Mouse (Mus musculus): ENCODE results near the gene Oas2. TPM values are rescaled to one million over a fixed set of nuclear protein-coding genes. Genes with fewer than 3 reads are reported as not detected.

Oas2 gene
- total RNA-seq, 2 experiments from 2014 or later, result 0.18 to 0.37 TPM

GRCm38 (mm10) chr5:120698181-120698580 is 51.5 kb downstream of the Oas2 start:
- intact Hi-C loops (cut with DNase I), result no loop called here
- DNase-seq, result no peak

GRCm38 (mm10) chr5:120696865-120697264 is 52.8 kb downstream of the Oas2 start:
- intact Hi-C loops (cut with DNase I), result no loop called here
- no peak for DNase-seq

- no peak for DNase-seq
- intact Hi-C loops (cut with DNase I), result no loop called here
Observed at GRCm38 (mm10) chr5:120696057-120696743, 53.5 kb downstream of the Oas2 start.

- no peak for DNase-seq
- intact Hi-C loops (cut with DNase I), result no loop called here
Observed at GRCm38 (mm10) chr5:120694695-120695074, 55.0 kb downstream of the Oas2 start.

- intact Hi-C loops (cut with DNase I), result no loop called here
- DNase-seq, result no peak
Observed at GRCm38 (mm10) chr5:120693931-120694694, 55.5 kb downstream of the Oas2 start.

GRCm38 (mm10) chr5:120692034-120692433 is 57.6 kb downstream of the Oas2 start:
- no peak for DNase-seq
- intact Hi-C loops (cut with DNase I), result no loop called here

GRCm38 (mm10) chr5:120690417-120690816 is 59.2 kb downstream of the Oas2 start:
- no peak for DNase-seq
- intact Hi-C loops (cut with DNase I), result no loop called here

GRCm38 (mm10) chr5:120688434-120688833 is 61.2 kb downstream of the Oas2 start:
- intact Hi-C loops (cut with DNase I), result no loop called here
- DNase-seq, result no peak

GRCm38 (mm10) chr5:120687897-120688296 is 61.8 kb downstream of the Oas2 start:
- DNase-seq, result no peak
- intact Hi-C loops (cut with DNase I), result no loop called here

- intact Hi-C loops (cut with DNase I), result no loop called here
Observed at GRCm38 (mm10) chr5:120687484-120687851, 62.2 kb downstream of the Oas2 start.

GRCm38 (mm10) chr5:120686749-120687483 is 62.7 kb downstream of the Oas2 start:
- DNase-seq, result no peak
- intact Hi-C loops (cut with DNase I), result no loop called here

More at GRCm38 (mm10) chr5:120687484-120687851, 62.2 kb downstream of the Oas2 start:
- DNase-seq, result no peak

- DNase-seq, result no peak
- intact Hi-C loops (cut with DNase I), result no loop called here
Observed at GRCm38 (mm10) chr5:120685678-120686077, 64.0 kb downstream of the Oas2 start.

GRCm38 (mm10) chr5:120682982-120683771 is 66.5 kb downstream of the Oas2 start:
- DNase-seq, result no peak
- intact Hi-C loops (cut with DNase I), result no loop called here

- DNase-seq, result no peak
- intact Hi-C loops (cut with DNase I), result no loop called here
Observed at GRCm38 (mm10) chr5:120680918-120681317, 68.7 kb downstream of the Oas2 start.

Other genes starting within 250 kb of the Oas2 start
- gene Plbd2, start 246.2 kb downstream of the Oas2 start, total RNA-seq (2021), result 10 to 100 TPM; 28.0 to 41.3 TPM
- 1 to 10 TPM; 7.9 to 9.7 TPM for gene Slc8b1, start 238.7 kb downstream of the Oas2 start, total RNA-seq (2021)
- gene Tpcn1, start 161.2 kb downstream of the Oas2 start, total RNA-seq (2021), result 10 to 100 TPM; 35.2 to 44.6 TPM
- under 1 TPM in 1 of 2 experiments, not detected in 1; 0.15 TPM for gene Iqcd, start 160.8 kb downstream of the Oas2 start, total RNA-seq (2021)
- 1 to 10 TPM; 5.6 to 6.8 TPM for gene Rita1, start 137.3 kb downstream of the Oas2 start, total RNA-seq (2021)
- gene Ddx54, start 137.1 kb downstream of the Oas2 start, total RNA-seq (2021), result 10 to 100 TPM; 15.8 to 17.7 TPM
- gene Cfap73, start 115.6 kb downstream of the Oas2 start, total RNA-seq (2021), result not detected
- gene Rasal1, start 101.0 kb downstream of the Oas2 start, total RNA-seq (2021), result not detected
- under 1 TPM; 0.38 to 0.91 TPM for gene Dtx1, start 37.9 kb downstream of the Oas2 start, total RNA-seq (2021)
- gene Oas3, start 27.8 kb upstream of the Oas2 start, total RNA-seq (2021), result not detected
- not detected for gene Oas1e, start 45.7 kb upstream of the Oas2 start, total RNA-seq (2021)
- under 1 TPM; 0.15 to 0.30 TPM for gene Oas1c, start 62.7 kb upstream of the Oas2 start, total RNA-seq (2021)
- not detected for gene Oas1f, start 97.5 kb upstream of the Oas2 start, total RNA-seq (2021)
- not detected for gene Oas1h, start 111.6 kb upstream of the Oas2 start, total RNA-seq (2021)
- under 1 TPM in 1 of 2 experiments, not detected in 1; 0.27 TPM for gene Oas1g, start 137.8 kb upstream of the Oas2 start, total RNA-seq (2021)
- gene Oas1a, start 157.7 kb upstream of the Oas2 start, total RNA-seq (2021), result under 1 TPM in 1 of 2 experiments, not detected in 1; 0.13 TPM
- gene Oas1d, start 164.7 kb upstream of the Oas2 start, total RNA-seq (2021), result not detected